Mouse (Mus musculus) heart, adult 2 months (tissue): ENCODE results near the gene Ino80b.

Experiments used
- CTCF ChIP-seq: fragments of 200-600 bp; IDR thresholded peaks from 2 replicates; pipeline ENCODE4 v1.8.1; 2022; ENCODE audit warnings: antibody characterized with exemption, mild to moderate bottlenecking, moderate library complexity
- POLR2A ChIP-seq: fragments of 200-500 bp; IDR thresholded peaks from 2 replicates; pipeline ENCODE4 v1.6.1; 2011; ENCODE audit warnings: mild to moderate bottlenecking, low read depth, low read length, control low read depth; ENCODE audit not compliant: insufficient read depth

DNA sequence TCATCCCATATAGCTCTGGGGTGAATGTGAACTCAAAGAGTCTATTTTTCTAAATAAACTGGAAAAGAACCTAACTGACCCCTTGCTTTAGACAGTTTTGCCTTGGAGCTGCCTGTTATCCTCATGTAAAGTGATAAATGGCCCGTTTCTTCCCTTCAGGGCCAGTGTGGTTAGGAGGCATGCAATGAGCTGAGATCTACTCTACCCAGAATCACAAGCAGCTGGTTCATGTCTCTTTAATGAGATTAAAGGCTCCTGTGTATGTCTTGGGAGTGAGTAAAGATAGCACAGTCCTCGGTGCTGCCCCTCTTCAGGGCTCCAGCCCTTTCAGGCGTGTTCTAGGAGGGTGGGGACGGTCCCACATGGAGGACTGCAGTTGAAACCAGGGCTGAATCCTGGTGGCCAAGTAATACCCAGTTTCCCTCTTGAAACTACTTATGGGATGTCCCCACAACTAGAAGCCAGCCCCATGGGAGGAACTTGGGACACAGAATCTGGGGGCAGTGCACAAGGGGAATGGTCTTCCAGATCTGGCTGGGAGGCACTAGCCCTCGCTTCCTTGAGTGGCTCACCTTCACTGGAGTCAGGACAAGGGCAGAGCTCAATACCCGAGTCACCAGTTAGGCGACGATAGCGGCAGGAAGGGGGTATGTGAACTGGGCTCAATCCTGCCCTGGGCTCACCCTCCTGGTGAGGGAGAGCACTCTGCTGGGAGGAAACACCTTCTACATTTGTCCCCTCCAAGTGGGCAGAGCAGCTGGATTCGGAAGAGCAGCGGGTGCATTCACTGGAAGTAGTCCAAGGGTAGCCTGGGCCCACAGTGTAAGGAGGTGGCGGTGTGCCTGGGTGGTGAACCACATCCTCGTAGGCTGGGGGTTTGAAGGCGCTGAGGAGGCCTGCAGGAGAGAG, 6.2 kb downstream of the Ino80b start:
- TF ChIP-seq POLR2A (no peak), CTCF (no peak)
